Mouse (Mus musculus) left cerebral cortex, postnatal 14 days (tissue): ENCODE data around the gene Cdca7. TPM values are rescaled to one million over a fixed set of nuclear protein-coding genes. Genes with fewer than 3 reads are reported as not detected.

Experiments used
- DNase-seq, 2 experiments: peaks; one replicate each; pipeline ENCODE4 v3.0.0; 2021 to 2022; ENCODE audit warnings: low spot score in 2 of 2, mixed read lengths in 1 of 2
- intact Hi-C: fragments of 180-260 bp; cut with DNase I; formaldehyde crosslinking; loops from one replicate; pipeline ENCODE4 v1.15.1; 2025
- total RNA-seq, 2 experiments: library from RNA; stranded (reverse); gene quantifications; 2 replicates each; pipeline ENCODE4 v1.2.3; 2021

The Cdca7 gene
- total RNA-seq, 2 experiments from 2014 or later: 5.4 to 6.1 TPM

- intact Hi-C loops: no loop called here
- DNase-seq: no peak
Observed at GRCm38 (mm10) chr2:72535889-72536288, 59.9 kb downstream of the Cdca7 start.

Other genes starting within 250 kb of the Cdca7 start
- gene Map3k20, start 190.5 kb upstream of the Cdca7 start, total RNA-seq: 10 to 100 TPM in 1 of 2 experiments, 1 to 10 TPM in 1; 8.9 to 12.3 TPM